Mouse (Mus musculus): ENCODE data around the gene Btf3. TPM values are rescaled to one million over a fixed set of nuclear protein-coding genes. Genes with fewer than 3 reads are reported as not detected.

Gene Btf3
- total RNA-seq, 2 experiments from 2014 or later, result 227 to 231 TPM

DNA sequence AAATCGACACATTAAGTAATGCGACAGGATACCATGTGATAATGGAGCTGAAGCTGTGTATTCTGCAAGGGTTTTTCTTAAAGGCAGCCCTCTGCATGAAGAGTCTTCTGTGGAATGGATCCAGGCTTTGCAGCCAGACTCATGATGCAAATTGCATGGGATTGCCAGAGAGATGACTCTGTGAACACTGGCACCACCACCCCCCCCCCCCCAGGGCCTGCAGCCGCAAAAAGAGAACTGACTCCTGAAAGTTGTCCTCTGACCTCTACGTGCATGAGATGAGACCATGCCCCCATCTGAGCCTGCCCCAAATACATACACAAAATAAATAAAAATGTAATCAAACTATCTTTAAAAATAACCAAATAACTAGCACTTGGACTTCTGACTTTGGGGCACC, 32.7 kb upstream of the Btf3 start:
- DNase-seq (ENCODE audit: low spot score), result no peak

DNA sequence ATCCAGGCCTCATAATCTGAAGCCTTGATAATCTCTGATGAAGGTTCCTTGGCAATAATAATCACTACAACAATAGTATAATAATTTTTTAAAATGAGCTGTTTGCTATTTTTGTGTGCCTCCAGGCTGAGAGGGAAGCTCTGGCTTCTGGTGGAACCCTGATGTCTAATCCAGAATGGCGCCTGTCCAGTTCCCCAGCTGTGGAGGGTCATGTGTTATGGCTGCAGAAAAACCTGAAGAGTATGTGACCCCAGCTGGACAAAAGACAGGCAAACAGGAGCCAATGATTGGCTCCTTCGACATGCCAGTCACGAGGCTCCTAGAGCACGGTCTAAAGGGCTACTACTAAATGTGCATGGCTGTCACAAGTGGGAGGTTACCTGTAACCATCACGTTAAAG, 23.7 kb upstream of the Btf3 start:
- DNase-seq (ENCODE audit: low spot score), result no peak

DNA sequence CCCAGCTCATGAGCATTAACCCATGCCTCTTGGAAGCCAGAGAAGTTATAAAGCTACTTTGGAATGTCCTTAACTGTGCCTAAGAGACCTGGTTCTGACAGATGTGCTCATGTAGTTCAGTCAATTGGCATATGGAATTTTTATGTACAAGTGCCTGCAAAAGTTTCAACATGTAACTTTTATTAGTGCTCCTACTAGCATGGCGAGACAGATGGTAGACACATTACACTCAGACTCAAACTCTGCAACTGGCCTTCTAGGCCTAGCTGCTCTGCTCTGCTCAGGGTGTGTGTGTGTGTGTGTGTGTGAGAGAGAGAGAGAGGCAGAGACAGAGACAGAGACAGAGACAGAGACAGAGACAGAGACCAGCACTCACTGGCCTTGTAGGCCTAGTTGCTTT, 19.4 kb upstream of the Btf3 start:
- no peak for DNase-seq (ENCODE audit: low spot score)

DNA sequence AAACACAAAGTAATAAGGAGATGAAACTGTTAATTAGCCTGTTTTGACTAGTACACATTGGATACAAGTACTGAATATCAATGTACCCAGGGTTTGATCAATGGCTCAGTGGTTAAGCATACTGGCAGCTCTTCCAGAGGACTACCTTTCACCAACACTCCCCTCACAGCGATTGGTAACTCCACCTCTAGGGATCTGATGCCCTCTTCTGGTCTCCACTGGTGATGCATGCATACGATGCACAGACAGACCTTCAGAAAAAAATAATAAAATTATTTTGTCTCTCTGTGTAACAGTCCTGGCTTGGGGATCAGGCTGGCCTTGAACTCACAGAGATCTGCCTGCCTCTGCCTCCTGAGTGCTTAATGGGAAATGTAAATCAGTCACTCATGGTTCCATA, 15.3 kb upstream of the Btf3 start:
- DNase-seq (ENCODE audit: low spot score), result no peak

DNA sequence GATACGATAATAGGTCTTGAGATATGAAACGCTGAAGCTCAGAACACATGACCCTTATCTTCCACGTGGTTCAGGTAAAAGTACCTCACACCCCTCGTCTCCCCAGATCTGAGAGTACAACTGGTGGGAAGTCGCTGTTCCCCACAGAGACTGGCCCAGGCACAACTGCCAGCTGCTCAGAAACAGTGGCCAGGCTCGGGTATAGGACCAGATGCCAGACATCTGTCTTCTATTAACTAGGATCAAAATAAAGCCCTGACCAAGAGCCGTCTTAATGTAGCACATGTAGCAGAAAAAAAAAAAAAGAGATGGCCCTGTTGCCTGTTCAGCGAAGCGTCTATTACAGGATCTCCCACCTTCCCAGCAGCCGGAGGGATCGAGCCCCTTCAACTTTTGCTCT, 8.2 kb upstream of the Btf3 start:
- no peak for DNase-seq (ENCODE audit: low spot score)

DNA sequence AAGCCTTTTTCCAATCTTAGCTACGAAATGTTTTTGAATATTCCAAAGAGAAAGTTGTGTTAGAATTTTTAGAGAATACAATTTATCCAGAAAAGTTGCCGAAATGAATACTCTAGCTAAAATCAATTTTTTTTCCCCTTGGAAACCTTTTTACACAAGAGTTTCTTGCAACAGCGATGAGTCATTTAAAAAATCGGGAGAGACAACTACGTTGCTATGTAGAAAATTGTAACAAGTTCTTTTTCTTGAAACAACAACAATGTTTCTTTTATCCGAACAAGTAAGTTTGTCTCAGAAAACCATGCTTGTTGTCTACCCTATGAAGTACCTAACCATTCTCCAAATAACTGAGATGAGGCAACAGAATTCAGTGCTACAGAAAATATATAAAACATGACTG, 1.1 kb upstream of the Btf3 start:
- no peak for DNase-seq (ENCODE audit: low spot score)

DNA sequence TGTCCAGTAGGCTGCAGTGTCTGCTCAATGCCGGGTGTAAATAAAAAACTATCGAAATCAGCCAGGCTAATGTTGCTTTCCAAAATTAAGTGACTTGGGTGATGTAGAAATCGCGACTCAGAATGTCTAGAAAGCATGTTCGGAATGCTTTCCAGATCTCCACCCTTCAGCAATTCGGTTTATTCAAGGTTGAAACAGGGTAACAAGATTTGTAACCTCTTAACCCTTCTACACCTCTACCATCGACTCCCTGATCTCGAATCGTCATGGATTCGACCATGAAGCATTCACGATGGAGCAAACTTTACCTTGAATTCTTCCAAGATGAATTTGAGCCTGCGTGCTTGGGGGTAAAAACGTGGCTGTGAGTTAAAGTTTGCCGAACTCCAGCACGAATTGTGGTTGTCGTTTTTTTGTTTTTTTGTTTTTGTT, 456 bp upstream of the Btf3 start:
- no peak for DNase-seq (ENCODE audit: low spot score)

DNA sequence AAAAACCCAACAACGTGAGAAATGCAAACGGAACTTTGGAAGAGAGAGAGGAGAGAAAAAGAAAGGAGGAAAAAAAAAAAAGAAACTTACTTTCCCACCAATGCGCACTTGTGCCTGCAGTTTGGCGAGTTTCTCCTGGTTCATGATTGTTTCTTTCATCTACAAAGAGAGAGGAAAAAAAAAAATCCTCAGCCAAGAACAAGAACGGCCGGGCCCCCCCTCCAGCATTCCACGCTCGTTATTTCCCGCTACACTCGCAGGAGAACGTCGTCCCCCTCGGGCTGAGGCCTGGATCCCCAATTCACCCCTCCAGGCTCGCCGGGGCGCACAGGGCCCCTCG, 696 bp downstream of the Btf3 start:
- DNase-seq (ENCODE audit: low spot score), result no peak

DNA sequence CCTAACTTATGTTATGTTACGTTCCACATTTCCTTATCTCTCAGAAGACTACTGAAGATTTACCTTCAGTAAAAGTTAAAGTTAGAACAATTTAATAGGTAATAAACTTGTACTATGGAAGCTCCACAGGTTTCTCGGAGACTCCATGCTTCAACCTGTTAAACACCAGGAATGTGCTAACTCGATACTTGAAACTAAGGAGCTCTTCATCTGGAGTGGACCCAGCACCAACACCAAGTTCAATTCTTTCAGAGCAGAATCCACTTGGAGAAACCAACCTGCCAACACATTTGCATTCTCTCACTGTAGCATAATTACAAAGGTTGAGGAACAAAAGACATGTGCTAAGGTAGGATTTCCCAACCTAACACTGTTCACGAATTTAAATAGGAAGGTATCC, 1.7 kb downstream of the Btf3 start:
- no peak for DNase-seq (ENCODE audit: low spot score)

DNA sequence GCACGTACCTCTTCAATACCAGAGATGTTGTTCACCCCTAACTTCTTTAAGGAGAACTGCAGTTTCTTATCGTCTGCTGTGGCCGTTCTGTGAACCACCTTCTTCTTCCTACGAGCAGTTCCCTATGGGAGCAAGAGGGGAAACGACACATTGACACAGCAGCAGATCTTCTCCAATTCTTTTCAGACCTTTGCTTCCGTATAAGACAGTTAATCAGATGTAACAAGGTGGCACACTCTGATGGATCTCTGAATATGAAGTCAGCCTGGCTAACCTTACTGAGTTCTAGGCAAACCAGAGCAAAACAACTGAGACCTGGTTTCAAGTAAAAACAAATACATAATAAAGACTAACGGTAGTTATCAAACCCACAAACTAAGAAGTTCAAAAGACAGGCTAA, 3.2 kb downstream of the Btf3 start:
- DNase-seq (ENCODE audit: low spot score), result no peak

DNA sequence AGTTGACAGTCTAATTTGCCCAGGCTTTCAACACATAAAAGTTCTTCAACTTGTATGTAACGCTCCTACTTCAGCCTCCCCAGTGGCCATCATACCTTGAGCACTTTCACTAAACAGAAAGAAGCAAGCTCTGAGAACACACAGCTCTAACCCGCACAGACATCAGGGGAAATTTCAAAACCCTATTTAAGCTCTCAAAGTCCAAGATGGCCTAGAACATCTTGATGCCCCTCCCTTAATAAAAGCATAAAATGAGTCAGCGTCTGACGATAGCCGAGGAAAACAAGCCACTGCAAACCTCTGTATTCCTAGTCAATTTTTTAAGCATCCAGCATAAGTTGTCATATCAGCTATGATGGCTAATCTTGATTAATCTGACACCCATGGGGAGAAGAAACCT, 5.2 kb downstream of the Btf3 start:
- no peak for DNase-seq (ENCODE audit: low spot score)

DNA sequence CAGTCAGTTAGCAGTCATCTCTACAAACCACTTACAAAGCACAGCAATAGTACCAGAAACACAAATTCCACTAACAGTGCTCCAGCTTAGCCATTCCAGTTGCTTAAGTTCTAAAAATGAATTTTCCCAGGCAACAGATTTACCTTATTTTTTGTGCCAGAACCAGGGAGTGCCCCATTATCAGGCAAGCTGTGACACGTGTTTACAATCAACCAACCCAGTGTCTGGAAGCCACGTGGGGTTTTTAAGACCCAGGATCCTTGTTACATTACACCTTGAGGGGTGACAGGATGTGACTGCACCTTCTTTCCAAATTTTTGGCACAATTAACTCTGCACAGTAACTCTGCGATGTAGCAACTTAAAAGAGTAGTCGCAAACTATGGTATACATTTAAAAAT, 8.1 kb downstream of the Btf3 start:
- no peak for DNase-seq (ENCODE audit: low spot score)

DNA sequence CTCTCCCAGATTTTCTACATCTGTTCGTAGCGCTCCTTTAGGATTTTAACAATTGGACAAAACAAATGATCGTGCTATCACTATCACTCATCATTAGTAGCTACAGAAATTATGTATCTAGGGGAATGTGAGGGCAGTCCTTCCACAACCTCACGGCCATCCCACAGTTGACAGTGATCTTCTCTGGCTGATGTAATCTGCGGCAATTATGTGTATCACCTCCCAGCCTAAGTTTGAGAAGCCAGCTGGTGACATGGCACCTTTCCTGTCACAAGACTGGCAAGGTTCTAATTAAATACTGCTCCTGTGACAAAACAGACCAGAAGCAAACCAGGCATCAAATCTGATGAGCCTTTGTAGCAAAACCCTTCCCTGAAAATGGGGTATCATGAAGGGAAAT, 8.8 kb downstream of the Btf3 start:
- no peak for DNase-seq (ENCODE audit: low spot score)

DNA sequence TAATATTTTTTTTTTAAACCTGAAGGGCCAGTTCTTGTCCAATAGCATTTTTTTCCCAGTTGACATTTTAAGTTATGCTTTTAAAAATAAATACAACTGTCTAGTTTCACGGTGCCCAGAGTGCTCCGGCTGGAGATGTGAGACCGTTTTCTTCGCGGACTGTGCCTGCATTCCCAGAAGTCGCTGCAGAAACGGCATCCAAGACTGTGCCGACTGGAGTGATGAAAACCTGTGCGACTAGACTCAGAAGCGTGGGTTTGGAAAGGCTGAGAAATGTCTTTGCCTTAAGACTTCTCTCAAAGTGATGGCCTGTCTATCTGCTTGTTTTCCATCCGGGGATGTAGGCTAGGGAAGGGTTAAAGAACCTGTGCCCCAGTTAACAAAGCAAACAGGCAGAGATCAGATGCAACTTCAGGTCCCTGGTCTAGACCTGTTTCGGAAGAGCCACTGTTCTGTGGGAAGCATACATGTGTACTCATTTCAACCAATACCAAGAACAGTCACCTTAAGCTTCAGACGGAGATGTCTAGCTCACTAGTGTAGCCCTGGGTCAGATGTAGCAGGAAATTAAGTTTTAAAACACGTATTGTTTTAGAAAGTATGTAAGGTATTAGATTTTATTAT, 9.8 kb downstream of the Btf3 start:
- no peak for DNase-seq (ENCODE audit: low spot score)

DNA sequence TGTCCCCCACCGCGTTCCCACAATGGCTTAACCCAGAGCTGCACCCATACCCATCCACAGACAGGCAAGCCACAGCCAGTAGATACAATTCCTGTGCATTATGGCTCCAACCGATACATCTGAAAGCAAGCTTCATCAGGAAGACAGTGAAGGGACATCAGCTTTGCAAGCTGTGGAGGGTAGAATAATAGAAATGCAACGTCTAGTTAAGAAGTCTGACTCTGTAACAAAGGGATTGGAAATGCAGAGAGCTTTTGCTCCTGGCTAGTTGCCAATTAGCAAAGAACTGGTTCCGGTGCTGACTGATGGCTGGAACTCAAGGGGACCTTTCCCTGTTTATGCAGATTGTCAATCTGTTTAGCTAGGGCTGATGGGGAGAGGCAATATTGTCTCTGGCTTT, 10.4 kb downstream of the Btf3 start:
- no peak for DNase-seq (ENCODE audit: low spot score)

DNA sequence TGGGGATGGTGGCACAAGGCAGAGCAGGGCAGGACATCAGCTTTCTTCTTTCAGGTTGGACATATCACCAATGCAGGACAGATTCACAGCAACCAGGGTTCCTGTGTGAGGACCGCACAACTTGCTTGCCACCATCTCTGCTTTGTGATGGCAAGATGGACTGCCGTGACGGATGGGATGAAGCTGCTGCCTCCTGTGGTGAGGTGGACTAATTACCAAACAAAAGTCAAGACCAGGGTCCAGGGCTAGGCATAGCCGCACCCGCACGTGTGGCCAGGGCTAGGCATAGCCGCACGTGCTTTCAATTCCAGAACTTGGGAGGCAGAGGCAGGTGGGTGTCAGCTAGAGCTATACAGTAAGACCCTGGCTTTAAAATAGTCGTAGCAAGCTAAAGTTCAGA, 11.5 kb downstream of the Btf3 start:
- DNase-seq (ENCODE audit: low spot score), result no peak

DNA sequence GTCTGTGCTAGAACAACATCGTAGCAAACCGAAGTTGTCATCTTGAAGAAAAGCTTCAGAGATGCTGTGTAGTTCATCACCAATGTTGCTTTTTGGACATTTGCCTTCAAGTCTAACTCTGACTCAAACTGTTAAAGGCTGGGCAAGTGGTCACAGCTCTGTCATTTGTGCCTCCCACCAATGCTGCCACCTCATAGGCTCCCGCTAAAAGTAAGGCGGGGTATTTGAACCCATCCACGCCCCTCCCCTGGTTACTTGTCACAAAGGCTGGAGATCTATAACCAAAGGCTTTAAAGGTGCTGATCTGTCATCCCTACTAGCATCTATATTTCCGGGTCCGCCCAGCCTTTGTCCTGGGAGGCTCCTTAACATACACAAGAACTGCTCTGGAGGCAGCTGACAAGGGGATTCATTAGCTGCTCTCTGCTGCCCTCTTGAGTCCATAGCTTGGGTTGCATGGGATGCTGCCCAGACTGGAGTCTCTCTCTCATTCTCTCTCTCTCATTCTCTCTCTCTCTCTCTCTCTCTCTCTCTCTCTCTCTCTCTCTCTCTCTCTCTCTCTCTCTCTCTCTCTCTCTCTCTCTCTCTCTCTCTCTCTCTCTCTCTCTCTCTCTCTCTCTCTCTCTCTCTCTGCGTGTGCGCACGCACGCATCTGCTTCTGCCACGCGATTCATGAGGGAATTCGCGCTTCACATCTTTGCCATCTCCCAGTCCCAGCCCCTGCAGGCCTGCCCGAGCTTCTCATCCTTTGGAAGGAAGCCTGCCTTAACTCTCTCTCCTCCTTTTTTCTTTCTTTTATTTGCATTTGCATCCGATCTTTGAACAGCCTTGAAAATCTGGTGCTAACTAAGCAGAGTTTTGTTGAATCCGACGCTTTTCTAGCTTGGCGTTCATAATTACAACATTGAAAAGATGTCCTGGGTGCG, 17.7 kb downstream of the Btf3 start:
- DNase-seq (ENCODE audit: low spot score), result peak; percentile 62

DNA sequence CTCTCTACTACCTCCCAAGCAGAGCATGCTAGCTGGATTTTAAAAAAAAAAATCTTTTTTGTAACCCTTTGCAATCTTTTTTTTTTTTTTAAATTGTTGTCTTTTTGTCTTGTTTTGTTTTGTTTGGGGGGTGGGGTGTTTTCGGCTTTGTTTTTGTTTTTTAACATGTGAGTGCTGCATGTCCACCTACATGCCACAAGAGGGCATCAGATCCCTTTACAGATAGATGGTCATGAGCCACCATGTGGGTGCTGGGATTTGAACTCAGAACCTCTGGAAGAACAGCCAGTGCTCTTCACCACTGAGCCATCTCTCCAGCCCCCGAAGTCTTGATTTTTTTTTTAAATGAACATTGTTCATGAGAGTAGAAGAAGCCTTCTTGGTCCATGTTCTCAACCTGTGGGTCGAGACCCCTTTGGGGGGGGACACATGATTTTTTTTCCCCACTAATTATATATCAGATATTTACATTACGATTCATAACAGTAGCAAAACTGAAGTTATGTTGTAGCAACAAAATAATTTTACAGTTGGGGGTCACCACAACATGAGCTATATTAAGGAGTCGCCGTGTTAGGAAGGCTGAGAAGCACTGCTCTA, 18.8 kb downstream of the Btf3 start:
- no peak for DNase-seq (ENCODE audit: low spot score)

DNA sequence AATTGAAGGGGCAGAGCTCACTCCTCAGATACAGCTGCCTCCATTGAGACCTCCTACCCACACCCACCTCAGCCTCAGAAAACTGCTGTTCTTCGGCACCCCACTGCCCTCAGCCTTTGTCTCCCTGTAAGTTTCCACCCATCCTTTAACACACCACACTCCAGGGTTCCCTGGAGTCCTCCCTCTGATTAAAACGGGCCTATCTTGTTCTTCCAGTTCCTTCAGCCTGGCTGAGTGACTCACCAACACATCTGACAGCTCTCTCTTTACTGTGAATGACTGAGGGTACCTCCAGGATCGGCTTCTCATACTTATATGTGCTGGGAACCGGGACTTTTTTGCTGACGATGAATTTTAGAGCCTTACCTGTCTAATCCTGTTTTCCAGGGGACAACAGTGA, 20.7 kb downstream of the Btf3 start:
- DNase-seq (ENCODE audit: low spot score), result no peak

DNA sequence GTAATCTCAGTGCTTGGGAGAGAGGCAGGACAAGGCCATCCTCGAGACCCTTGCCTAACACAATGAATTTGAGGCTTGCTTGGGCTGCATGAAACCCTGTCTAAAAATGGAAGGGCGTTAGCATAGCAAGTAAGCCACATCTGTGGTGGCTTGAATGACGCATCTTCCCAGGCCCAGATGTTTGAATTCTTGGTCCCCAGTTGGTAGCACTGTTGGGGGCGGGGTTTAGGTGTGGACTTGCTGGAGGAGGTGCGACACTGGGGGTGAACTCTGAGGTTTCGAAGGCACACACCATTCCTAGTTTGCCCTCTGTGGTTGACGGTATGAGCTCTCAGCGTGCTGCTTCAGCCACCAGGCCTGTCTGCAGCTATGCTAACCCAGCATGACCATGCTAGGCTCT, 25.1 kb downstream of the Btf3 start:
- DNase-seq (ENCODE audit: low spot score), result no peak

DNA sequence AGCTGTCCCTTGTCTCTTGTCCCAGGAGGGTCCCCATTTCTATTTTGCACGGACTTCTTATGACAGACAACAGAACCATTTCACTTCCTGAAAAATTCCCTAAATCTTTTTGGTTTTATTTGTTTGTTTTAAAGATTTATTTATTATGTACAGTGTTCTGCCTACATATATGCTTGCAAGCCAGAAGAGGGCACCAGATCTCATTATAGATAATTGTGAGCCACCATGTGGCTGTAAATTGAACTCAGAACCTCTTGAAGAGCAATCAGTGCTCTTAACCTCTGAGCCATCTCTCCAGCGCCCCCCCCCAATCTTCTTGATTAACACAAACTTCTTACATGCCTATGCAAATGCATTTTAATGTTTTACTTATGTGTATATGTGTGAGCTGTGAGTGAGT, 26.1 kb downstream of the Btf3 start:
- no peak for DNase-seq (ENCODE audit: low spot score)

DNA sequence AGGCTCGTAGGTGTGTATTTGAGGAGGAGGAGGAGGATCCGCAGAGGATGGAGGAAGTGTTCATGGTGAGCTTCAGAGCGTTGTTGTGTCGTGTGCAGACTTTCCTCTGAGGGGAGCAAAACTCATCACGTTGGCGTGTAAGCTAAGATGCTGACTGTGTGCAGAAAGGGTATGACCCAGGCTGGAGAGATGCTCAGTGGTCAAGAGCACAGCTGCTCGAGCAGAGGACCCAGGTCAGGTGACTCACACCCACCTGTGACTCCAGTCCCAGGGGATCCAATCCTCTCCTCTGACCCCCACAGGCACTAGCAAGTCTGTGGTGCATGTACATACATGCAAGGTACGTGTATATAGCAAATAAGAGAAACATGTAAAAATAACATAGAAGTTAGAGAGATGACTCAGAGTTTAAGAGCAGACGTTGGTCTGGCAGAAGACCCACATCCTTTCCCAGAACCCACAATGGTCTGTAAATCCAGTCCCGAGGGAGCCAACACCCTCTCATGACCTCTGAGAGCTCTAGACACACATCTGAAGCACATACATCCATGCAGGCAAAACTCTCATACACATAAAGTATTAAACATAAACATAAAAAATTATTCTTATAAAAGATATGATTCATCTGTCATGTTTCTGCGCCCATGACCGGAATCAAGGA, 35.7 kb downstream of the Btf3 start:
- no peak for DNase-seq (ENCODE audit: low spot score)

Measured in gastrocnemius, adult 18-20 months (tissue).